Mouse (Mus musculus): Measurements from ENCODE around the gene Frmd4a. TPM values are rescaled to one million over a fixed set of nuclear protein-coding genes. Genes with fewer than 3 reads are reported as not detected.

The Frmd4a gene
- total and polyA plus RNA-seq, 3 experiments, result 10.4 to 21.0 (median 20.0) TPM

DNA sequence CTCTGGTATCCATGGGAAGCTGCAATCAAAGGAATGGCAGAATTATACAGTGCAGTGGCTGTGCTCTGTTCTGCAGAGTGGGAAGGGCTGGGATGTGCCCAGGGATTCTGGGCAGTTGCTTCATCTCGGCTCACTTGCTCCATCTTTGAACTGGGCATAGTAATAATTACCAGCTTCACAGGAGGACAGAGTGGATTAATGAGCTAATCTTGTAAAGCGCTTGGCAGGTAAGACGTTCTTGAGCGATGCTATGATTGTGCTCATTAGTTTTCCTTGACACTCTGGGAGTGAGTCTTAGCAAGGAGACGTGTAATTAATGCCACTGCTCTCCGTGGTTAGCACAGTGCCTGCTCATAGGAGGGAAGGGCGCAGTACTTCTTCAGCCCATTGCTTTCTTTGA, 54.3 kb downstream of the Frmd4a start:
- Histone ChIP-seq H3K27me3 (ENCODE audit: control insufficient read depth, insufficient read depth, low read length) (no peaks in the 10 kb centered on the region), H3K27ac (no peak overlapping the region), H3K36me3 (ENCODE audit: control insufficient read depth, insufficient read depth, low read length) (no peaks in the 10 kb centered on the region), H3K4me3 (no peak overlapping the region), H3K9ac (ENCODE audit: low read depth, low read length) (no peak overlapping the region), H3K79me2 (replicated peaks; ENCODE audit: control insufficient read depth, insufficient read depth, low read length) (no peaks in the 10 kb centered on the region), H3K4me1 (ENCODE audit: control insufficient read depth, insufficient read depth, low read length) (no peaks in the 10 kb centered on the region)
- DNase-seq, result no peak
- intact Hi-C loops (cut with DNase I), result no loop called here
- TF ChIP-seq EP300 (IDR thresholded peaks at IDR 0.05; ENCODE audit: insufficient read depth, low read depth, low read length), result no peak
- no peak for TF ChIP-seq POLR2A (IDR thresholded peaks at IDR 0.05; ENCODE audit: insufficient read depth, low read depth, low read length)
- TF ChIP-seq CTCF (IDR thresholded peaks at IDR 0.05), result no peak
- 74% methylated on average over 7 of the region's 7 CpGs for WGBS

DNA sequence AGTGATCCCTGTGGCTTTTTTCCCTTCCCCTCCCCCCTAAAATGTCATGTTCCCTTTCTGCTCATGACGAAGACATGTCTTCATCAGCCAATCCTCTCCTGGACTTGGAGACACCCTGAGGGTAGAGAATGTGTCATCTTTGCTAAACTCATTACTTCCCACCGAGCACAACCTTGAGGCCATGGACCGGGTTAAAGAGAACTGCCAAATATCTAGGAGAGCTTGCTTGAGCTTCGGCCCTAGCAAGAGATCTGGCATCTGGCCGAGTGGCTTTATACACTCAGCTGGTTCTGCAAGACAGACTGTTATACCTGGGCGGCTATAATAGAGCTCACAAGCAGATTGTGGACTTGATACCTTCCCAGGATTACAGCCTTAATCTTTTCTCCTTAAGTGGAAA, 66.4 kb downstream of the Frmd4a start:
- no peaks in the 10 kb centered on the region for H3K27me3 ChIP-seq (ENCODE audit: control insufficient read depth, insufficient read depth, low read length)
- intact Hi-C loops (cut with DNase I), result no loop called here
- 55% methylated on average over 6 of the region's 6 CpGs for WGBS
- H3K4me1 ChIP-seq (ENCODE audit: control insufficient read depth, insufficient read depth, low read length), result no peaks in the 10 kb centered on the region
- TF ChIP-seq CTCF (IDR thresholded peaks at IDR 0.05) (no peak), POLR2A (IDR thresholded peaks at IDR 0.05; ENCODE audit: insufficient read depth, low read depth, low read length) (no peak), EP300 (IDR thresholded peaks at IDR 0.05; ENCODE audit: insufficient read depth, low read depth, low read length) (no peak)
- H3K4me3 ChIP-seq, result no peak overlapping the region
- DNase-seq, result no peak
- no peak overlapping the region for H3K27ac ChIP-seq
- H3K36me3 ChIP-seq (ENCODE audit: control insufficient read depth, insufficient read depth, low read length), result no peaks in the 10 kb centered on the region; the same call in 1 of the 2 replicates
- no peak overlapping the region for H3K9ac ChIP-seq (ENCODE audit: low read depth, low read length)
- H3K79me2 ChIP-seq (replicated peaks; ENCODE audit: control insufficient read depth, insufficient read depth, low read length), result no peaks in the 10 kb centered on the region

DNA sequence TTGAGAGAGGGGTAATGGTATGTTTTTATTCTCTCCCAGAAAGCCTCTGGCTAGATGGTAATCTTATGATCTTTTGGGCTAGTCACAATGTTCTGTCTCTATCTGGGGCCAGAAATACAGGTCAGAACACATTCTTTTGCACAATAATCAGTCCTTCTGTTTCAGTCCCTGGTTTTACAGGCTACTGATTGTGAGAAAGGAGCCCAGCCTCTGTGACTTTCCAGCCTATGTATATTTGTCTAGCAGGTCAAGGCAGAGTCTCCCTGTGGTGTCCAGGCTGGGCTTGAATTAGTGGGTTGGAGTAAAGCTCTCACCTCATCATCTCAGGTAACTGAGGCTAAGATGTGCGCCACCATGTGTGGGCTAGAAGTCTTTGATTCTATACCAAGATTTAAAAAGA, 80.1 kb downstream of the Frmd4a start:
- Histone ChIP-seq H3K79me2 (replicated peaks; ENCODE audit: control insufficient read depth, insufficient read depth, low read length) (no peaks in the 10 kb centered on the region), H3K9ac (ENCODE audit: low read depth, low read length) (no peak overlapping the region), H3K36me3 (ENCODE audit: control insufficient read depth, insufficient read depth, low read length) (no peaks in the 10 kb centered on the region), H3K27me3 (ENCODE audit: control insufficient read depth, insufficient read depth, low read length) (no peaks in the 10 kb centered on the region), H3K4me3 (no peak overlapping the region), H3K4me1 (ENCODE audit: control insufficient read depth, insufficient read depth, low read length) (no peaks in the 10 kb centered on the region), H3K27ac (no peak overlapping the region)
- 95% methylated on average over 1 of the region's 1 CpGs for WGBS
- TF ChIP-seq POLR2A (IDR thresholded peaks at IDR 0.05; ENCODE audit: insufficient read depth, low read depth, low read length) (no peak), CTCF (IDR thresholded peaks at IDR 0.05) (no peak), EP300 (IDR thresholded peaks at IDR 0.05; ENCODE audit: insufficient read depth, low read depth, low read length) (no peak)
- DNase-seq, result no peak
- intact Hi-C loops (cut with DNase I), result no loop called here

DNA sequence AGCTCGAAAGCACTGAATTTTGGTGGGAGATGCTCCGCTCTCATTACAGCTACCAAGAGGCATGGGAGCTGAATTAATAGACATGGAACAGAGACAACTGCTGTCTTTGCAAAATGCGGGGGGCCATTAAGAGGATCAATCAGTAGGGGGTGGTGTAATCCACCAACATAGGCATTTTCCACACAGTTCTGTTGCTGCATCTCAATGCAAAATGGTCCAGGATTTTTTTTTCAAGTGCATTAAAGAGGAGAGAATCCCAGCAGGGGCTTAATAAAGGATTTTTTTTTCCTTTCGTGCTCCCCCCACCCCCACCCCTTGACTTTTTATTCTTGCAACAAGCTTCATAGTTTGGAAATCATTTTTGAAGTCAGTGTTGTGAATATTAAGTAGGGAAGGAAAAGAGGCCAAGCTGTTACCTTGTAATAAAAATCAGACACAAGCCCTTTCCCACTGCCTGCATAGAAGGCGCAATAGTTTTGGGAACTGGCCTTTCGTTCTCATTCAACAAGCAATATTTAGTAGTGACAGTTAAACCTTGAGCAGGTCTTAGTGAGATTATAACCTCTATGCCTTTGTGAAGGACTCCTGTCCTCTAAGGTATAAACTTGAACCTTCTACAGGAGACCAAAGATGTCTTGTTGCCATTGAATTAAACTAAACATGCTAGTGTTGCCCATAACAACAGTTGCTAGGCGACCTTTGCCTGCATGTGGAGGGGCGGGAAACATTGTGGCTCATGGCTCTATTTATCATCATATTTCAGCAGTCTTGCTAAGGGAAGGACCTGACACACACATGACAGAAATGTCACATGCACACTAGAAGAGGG, 81.6 kb downstream of the Frmd4a start:
- Histone ChIP-seq H3K9ac (ENCODE audit: low read depth, low read length) (no peak overlapping the region), H3K79me2 (replicated peaks; ENCODE audit: control insufficient read depth, insufficient read depth, low read length) (no peaks in the 10 kb centered on the region), H3K36me3 (ENCODE audit: control insufficient read depth, insufficient read depth, low read length) (no peaks in the 10 kb centered on the region), H3K27ac (no peak overlapping the region), H3K4me3 (no peak overlapping the region), H3K27me3 (ENCODE audit: control insufficient read depth, insufficient read depth, low read length) (no peaks in the 10 kb centered on the region), H3K4me1 (ENCODE audit: control insufficient read depth, insufficient read depth, low read length) (no peaks in the 10 kb centered on the region)
- no peak for DNase-seq
- intact Hi-C loops (cut with DNase I), result no loop called here
- WGBS, result 76% methylated on average over 8 of the region's 8 CpGs
- TF ChIP-seq CTCF (IDR thresholded peaks at IDR 0.05) (no peak), EP300 (IDR thresholded peaks at IDR 0.05; ENCODE audit: insufficient read depth, low read depth, low read length) (no peak), POLR2A (IDR thresholded peaks at IDR 0.05; ENCODE audit: insufficient read depth, low read depth, low read length) (no peak)

DNA sequence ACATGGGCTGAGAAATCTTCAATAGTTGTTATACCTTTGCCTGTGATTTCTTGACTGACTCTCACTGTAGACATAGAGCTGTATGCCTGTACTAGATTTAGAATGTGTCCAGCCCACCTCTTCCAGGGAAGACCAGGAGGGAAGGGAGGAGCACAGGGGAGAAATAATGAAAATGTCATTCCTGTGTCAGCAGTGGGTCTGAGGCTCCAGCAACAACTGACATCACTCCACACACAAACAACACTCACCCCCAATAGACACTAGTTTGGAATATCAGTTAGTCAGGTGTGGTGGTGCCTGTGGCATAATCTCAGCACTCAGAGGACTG, 82.2 kb downstream of the Frmd4a start:
- Histone ChIP-seq H3K9ac (ENCODE audit: low read depth, low read length) (no peak overlapping the region), H3K27me3 (ENCODE audit: control insufficient read depth, insufficient read depth, low read length) (no peaks in the 10 kb centered on the region), H3K4me3 (no peak overlapping the region), H3K79me2 (replicated peaks; ENCODE audit: control insufficient read depth, insufficient read depth, low read length) (no peaks in the 10 kb centered on the region), H3K36me3 (ENCODE audit: control insufficient read depth, insufficient read depth, low read length) (no peaks in the 10 kb centered on the region), H3K4me1 (ENCODE audit: control insufficient read depth, insufficient read depth, low read length) (no peaks in the 10 kb centered on the region), H3K27ac (no peak overlapping the region)
- intact Hi-C loops (cut with DNase I), result no loop called here
- TF ChIP-seq POLR2A (IDR thresholded peaks at IDR 0.05; ENCODE audit: insufficient read depth, low read depth, low read length), result no peak
- TF ChIP-seq EP300 (IDR thresholded peaks at IDR 0.05; ENCODE audit: insufficient read depth, low read depth, low read length), result no peak
- no peak for TF ChIP-seq CTCF (IDR thresholded peaks at IDR 0.05)
- DNase-seq, result no peak

DNA sequence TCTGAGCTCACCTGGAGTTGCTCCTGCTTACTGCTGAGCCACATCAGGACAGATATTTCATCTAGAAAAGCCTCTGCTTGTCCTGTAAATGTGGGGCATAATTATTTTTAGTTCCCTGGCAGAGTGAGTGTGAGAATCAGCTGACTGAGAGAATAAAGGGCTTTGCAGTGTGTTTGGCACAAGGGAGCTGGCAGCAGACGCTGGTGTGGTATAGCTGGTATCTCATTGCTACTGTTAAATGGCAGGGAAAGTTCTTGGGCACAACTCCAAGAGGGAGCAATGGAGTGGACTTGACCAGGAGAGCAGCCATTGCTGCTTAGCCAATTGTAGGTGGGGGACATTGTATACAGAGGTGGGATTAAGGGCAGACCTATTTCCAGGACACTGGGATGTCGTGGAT, 83.9 kb downstream of the Frmd4a start:
- no peaks in the 10 kb centered on the region for H3K36me3 ChIP-seq (ENCODE audit: control insufficient read depth, insufficient read depth, low read length)
- peak; percentile 22 to 41 for DNase-seq

More for the DNA sequence above, 83.9 kb downstream of the Frmd4a start:
- Histone ChIP-seq H3K27ac (no peak overlapping the region), H3K4me1 (ENCODE audit: control insufficient read depth, insufficient read depth, low read length) (no peaks in the 10 kb centered on the region), H3K4me3 (no peak overlapping the region), H3K9ac (ENCODE audit: low read depth, low read length) (no peak overlapping the region), H3K27me3 (ENCODE audit: control insufficient read depth, insufficient read depth, low read length) (no peaks in the 10 kb centered on the region), H3K79me2 (replicated peaks; ENCODE audit: control insufficient read depth, insufficient read depth, low read length) (no peaks in the 10 kb centered on the region)
- intact Hi-C loops (cut with DNase I), result no loop called here
- TF ChIP-seq EP300 (IDR thresholded peaks at IDR 0.05; ENCODE audit: insufficient read depth, low read depth, low read length), result no peak
- WGBS, result 47% methylated on average over 2 of the region's 2 CpGs
